Mouse (Mus musculus): Measurements from ENCODE around the gene Tmem143. TPM values are rescaled to one million over a fixed set of nuclear protein-coding genes. Genes with fewer than 3 reads are reported as not detected.

The Tmem143 gene
- 4.9 and 5.0 TPM in 2 replicates for polyA plus RNA-seq (2015; fragmentation: Nextera tagmentation; extraction: Ambion mirVana)

DNA sequence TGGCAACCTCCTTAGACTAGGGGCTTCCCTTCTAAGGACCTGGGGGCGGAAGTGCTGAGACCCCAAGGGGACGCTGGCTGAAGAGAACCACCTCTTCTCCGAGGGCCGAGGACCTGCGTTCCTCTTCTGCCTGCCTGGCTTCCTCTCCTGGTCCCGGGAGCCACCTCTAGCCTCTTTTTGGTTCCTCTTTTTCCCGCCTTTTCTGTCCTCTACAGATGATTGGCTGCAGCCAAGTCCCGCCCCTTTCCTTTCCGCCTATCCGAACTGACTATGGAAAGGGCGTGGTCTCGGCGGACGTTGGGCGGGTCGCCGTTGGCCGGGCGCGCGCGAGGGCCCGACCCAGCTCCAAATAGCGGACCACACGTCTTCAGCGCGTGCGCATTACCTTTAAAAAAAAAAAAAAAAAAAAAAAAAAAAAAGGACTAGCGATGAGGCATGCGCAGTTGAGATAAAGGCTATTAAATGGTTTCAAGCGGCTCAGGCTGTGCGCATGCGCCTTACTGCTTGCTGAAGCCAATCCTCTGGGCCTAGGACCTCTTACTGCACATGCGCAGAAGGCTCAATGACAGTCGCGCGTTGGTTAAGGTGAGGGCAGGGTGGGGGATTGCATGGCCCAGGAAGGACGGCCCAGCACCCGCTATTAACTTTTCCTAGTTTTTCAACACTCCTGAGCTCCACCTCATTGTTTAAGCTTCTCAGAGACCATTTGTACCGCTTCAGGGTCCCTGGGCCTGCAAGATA is at the start of gene Tmem143, which contains the start of gene Syngr4:
Gene Tmem143 (plus strand): TSS at position 425 of the 741 bp plus-strand sequence.
Gene Syngr4 (minus strand): TSS at position 198 of the 741 bp plus-strand sequence.
- Histone ChIP-seq H3K27ac (replicated peaks) (peak within 1 kb of the TSS; percentile 82), H3K9me3 (replicated peaks) (no peaks in the 10 kb centered on the region), H3K27me3 (no peaks in the 10 kb centered on the region), H3K36me3 (no peaks in the 10 kb centered on the region), H3K4me2 (replicated peaks) (peak within 1 kb of the TSS; percentile 89), H3K9ac (peak within 1 kb of the TSS; percentile 62), H3K4me1 (peaks cover 9% of the 10 kb centered on the region), H3K4me3 (replicated peaks) (peak within 1 kb of the TSS; percentile 56)
- under 1% methylated on average over 40 of the region's 40 CpGs for WGBS
- ATAC-seq (ENCODE audit: insufficient number of reproducible peaks, low FRiP score, low TSS enrichment, low read depth), result peak; percentile 89

DNA sequence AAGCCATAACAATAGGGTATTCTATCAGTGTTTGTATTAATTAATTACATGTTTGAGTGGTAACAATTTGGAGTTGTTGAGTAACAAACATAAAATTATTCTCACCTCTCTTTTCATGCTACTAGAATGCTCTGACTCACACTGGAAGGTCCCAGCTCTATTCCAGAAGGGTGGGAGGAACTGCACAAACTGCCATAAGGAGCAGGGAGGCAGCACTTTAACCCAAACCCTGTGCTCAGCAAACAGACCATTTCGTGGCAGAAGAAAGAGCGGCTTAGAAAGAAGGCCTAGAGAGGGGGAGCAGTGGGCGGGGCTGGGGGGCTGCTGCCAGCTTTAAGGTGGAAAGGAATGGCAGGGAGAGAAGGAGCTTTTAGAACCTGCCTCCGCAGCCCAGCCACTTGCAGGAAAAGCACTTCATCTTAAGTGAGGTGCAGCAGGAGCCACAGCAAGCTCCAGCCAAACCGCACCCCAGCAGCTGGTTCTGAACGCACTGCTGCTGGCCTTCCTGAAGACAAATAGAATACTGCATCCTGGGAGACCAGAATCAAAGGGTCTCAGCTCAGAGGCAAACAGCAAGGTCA is 48.2 kb upstream of the Tmem143 start:
- H3K4me2 ChIP-seq (replicated peaks), result no peak overlapping the region
- no peak overlapping the region for H3K27ac ChIP-seq (replicated peaks)
- H3K4me3 ChIP-seq (replicated peaks), result no peak overlapping the region
- no peak overlapping the region for H3K9ac ChIP-seq
- H3K9me3 ChIP-seq (replicated peaks), result no peaks in the 10 kb centered on the region
- H3K27me3 ChIP-seq, result no peaks in the 10 kb centered on the region; the same call in 1 of the 2 replicates
- no peaks in the 10 kb centered on the region for H3K36me3 ChIP-seq
- no peak for ATAC-seq (ENCODE audit: insufficient number of reproducible peaks, low FRiP score, low TSS enrichment, low read depth)
- 20% methylated on average over 6 of the region's 6 CpGs for whole genome bisulfite sequencing
- H3K4me1 ChIP-seq, result 0 out of 2 replicates have a peak, but pooled peaks cover 4% of the 10 kb centered on the region

DNA sequence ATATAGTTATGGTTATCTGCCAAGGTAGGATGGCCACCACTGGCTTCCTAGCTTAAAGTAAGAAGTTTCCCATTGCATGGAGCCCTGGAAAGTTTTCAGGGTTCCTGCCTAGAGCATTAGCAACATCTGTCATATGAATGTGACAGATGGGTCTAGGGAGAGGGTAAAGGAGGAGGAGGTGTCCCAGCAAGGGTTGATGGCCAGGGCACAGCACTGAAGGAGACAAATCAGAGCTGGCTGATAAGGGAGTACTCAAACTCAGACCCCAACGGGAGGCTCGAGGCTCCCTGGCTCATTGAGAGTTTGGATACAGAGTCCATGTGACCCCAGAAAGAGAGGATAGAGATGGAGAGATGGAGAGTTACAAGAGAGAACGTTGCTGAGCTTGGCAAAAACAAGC is 46.1 kb upstream of the Tmem143 start:
- 0 out of 2 replicates have a peak, but pooled peaks cover 4% of the 10 kb centered on the region for H3K4me1 ChIP-seq
- no peak overlapping the region for H3K4me3 ChIP-seq (replicated peaks)
- no peak overlapping the region for H3K9ac ChIP-seq
- 72% methylated on average over 3 of the region's 3 CpGs for WGBS
- H3K9me3 ChIP-seq (replicated peaks), result no peaks in the 10 kb centered on the region
- H3K36me3 ChIP-seq, result no peaks in the 10 kb centered on the region
- H3K27ac ChIP-seq (replicated peaks), result no peak overlapping the region
- no peak overlapping the region for H3K4me2 ChIP-seq (replicated peaks)
- ATAC-seq (ENCODE audit: insufficient number of reproducible peaks, low FRiP score, low TSS enrichment, low read depth), result no peak
- no peaks in the 10 kb centered on the region; the same call in 1 of the 2 replicates for H3K27me3 ChIP-seq

DNA sequence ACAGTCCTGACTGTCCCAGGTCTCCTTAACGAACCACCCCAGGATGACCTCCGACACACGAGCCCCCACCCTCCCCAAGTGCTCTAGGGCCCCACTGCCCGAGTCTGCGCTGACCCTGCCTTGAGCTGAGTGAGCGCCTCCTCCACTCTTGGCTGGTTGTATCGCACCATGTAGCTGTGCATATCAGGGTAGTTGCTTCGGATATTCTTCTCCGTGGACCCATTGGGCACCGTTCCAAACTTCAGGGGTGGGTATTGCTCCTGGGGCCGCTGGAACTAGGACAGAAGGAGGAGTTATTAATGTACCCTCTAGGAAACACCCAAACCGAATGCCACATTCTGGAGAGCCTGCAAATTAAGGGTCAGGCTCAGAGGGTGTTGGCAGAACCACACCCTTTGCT is 43.7 kb upstream of the Tmem143 start:
- 76% methylated on average over 12 of the region's 12 CpGs for WGBS
- Histone ChIP-seq H3K4me1 (peaks cover 20% of the 10 kb centered on the region), H3K4me2 (replicated peaks) (no peak overlapping the region), H3K36me3 (no peaks in the 10 kb centered on the region), H3K4me3 (replicated peaks) (no peak overlapping the region), H3K27ac (replicated peaks) (no peak overlapping the region), H3K9ac (no peak overlapping the region), H3K27me3 (peaks cover 18% of the 10 kb centered on the region), H3K9me3 (replicated peaks) (no peaks in the 10 kb centered on the region)
- ATAC-seq (ENCODE audit: insufficient number of reproducible peaks, low FRiP score, low TSS enrichment, low read depth), result no peak

DNA sequence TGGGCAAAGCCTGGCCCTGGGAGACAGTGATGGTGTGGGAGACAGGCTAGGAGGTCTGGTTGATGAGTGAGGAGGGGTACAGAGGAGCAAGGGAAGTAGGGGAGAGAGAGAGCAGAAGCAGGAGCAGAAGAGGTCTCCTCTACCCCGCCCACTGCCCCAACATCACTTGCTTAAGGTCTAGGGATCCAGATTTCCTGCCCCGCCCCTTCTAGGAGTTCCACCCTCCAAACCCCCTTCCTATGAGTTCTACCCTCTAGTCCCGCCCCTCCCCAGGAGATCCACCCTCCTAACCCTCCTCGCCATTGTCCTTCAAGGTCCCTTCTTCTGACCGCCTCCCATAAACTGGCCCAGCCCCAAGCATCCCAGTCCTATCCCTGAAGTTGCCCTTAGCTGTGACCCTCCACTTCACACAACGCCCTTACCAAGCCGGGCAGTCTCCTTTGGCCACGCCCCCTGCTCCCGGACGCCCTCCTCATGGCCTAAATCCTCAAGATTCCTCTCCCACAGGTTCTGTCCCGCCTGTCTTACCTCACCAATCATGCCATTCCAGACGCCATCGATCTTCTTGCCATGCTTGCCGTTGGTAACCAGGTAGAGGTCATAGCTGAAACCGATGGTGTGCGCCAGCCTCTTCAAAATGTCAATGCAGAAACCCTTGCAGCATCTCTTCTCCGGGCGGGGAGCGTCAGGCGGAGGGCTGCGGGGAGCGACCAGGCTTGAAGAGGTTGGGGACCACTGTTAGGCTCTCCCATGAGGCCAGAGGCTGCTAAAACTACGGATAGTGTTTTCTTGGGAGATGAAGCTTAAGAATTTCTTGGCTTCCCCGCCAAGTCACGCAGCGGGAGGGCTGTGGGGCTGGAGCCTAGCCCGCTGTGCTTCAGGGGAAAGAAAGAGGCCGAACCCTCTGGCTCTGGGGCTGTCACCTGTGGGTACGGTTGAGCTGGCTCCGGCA is 39.5 kb upstream of the Tmem143 start:
- Histone ChIP-seq H3K27ac (replicated peaks) (no peak overlapping the region), H3K4me3 (replicated peaks) (peak overlapping the region; percentile 44), H3K9me3 (replicated peaks) (no peaks in the 10 kb centered on the region), H3K4me2 (replicated peaks) (peak overlapping the region; percentile 70), H3K4me1 (peaks cover 18% of the 10 kb centered on the region), H3K9ac (0 out of 2 replicates have a peak overlapping the region, but pooled peaks have one; percentile 15), H3K36me3 (no peaks in the 10 kb centered on the region), H3K27me3 (peaks cover 26% of the 10 kb centered on the region)
- WGBS, result 3% methylated on average over 28 of the region's 30 CpGs
- ATAC-seq (ENCODE audit: insufficient number of reproducible peaks, low FRiP score, low TSS enrichment, low read depth), result 0 out of 2 replicates have a peak, but pooled peaks have one; percentile 8

DNA sequence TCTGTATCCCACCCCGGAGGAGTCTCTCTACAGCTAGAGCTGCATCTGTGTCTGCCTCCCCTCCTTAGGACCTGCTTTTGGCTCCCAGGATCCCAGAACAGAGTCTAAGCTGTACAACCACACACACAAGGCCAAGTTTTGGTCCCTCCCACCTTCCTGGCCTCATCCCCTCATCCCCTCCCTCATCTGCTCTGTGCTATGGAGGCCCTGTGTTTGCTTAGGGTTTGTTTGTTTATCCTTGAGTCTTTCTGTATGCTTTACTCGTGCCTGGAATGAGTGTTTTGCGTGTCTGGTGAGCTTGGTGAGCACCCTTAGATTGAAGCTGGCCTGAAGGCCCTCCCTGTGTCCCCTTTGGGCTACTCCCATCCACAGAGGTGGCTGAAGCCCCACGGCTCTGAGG is 37.7 kb upstream of the Tmem143 start:
- Histone ChIP-seq H3K36me3 (no peaks in the 10 kb centered on the region), H3K4me3 (replicated peaks) (no peak overlapping the region), H3K9me3 (replicated peaks) (no peaks in the 10 kb centered on the region), H3K9ac (no peak overlapping the region), H3K4me2 (replicated peaks) (no peak overlapping the region), H3K4me1 (peaks cover 18% of the 10 kb centered on the region), H3K27me3 (peaks cover 26% of the 10 kb centered on the region), H3K27ac (replicated peaks) (no peak overlapping the region)
- ATAC-seq (ENCODE audit: insufficient number of reproducible peaks, low FRiP score, low TSS enrichment, low read depth), result 0 out of 2 replicates have a peak, but pooled peaks have one; percentile 36
- 56% methylated on average over 4 of the region's 4 CpGs for WGBS

DNA sequence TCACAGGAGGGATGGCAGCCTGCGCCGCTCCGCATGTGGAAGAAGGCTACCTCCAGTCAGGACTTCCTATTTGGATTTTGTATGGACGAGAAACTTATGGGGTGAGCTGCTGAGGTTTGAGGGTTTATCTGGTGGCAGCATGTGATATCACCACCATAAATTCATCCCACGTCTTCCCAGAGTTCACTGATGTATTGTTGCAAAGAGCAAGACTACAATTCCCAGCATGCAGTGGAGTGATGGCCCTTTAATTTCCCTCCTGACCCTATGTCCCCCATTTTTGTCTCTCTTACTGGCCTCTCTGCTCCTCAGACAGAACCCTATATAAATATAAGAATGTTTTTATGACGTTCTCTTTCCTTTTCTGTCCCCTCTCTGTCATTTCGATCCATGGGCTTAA is 33.9 kb upstream of the Tmem143 start:
- Histone ChIP-seq H3K9me3 (replicated peaks) (no peaks in the 10 kb centered on the region), H3K9ac (no peak overlapping the region), H3K27me3 (peaks cover 11% of the 10 kb centered on the region; the same call in 1 of the 2 replicates), H3K4me1 (peaks cover 20% of the 10 kb centered on the region), H3K4me2 (replicated peaks) (no peak overlapping the region), H3K4me3 (replicated peaks) (no peak overlapping the region), H3K36me3 (no peaks in the 10 kb centered on the region), H3K27ac (replicated peaks) (no peak overlapping the region)
- ATAC-seq (ENCODE audit: insufficient number of reproducible peaks, low FRiP score, low TSS enrichment, low read depth), result no peak
- 85% methylated on average over 7 of the region's 7 CpGs for WGBS

DNA sequence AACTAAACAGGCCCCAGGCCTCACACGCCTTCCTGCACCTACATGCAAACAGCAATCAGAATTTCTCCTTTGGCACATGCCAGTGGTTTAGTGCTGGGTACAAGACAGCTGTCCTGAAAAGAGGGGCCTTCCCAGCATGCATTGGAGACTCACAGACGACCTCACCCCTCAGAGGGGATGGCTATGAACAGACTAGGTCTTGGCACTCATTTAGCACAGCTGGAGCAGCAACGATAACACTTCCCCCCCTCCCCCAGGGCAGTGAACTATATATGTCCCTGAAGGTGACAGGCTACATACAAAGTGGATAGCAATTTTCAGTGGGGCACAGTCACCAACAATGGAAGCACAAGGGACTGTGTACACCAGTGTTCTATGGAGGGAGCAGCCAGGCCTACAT is 32.3 kb upstream of the Tmem143 start:
- Histone ChIP-seq H3K4me2 (replicated peaks) (no peak overlapping the region), H3K4me1 (peaks cover 31% of the 10 kb centered on the region), H3K27ac (replicated peaks) (no peak overlapping the region), H3K9ac (no peak overlapping the region), H3K4me3 (replicated peaks) (no peak overlapping the region), H3K9me3 (replicated peaks) (no peaks in the 10 kb centered on the region), H3K27me3 (peaks cover 14% of the 10 kb centered on the region), H3K36me3 (no peaks in the 10 kb centered on the region)
- 44% methylated on average over 3 of the region's 3 CpGs for WGBS
- no peak for ATAC-seq (ENCODE audit: insufficient number of reproducible peaks, low FRiP score, low TSS enrichment, low read depth)

DNA sequence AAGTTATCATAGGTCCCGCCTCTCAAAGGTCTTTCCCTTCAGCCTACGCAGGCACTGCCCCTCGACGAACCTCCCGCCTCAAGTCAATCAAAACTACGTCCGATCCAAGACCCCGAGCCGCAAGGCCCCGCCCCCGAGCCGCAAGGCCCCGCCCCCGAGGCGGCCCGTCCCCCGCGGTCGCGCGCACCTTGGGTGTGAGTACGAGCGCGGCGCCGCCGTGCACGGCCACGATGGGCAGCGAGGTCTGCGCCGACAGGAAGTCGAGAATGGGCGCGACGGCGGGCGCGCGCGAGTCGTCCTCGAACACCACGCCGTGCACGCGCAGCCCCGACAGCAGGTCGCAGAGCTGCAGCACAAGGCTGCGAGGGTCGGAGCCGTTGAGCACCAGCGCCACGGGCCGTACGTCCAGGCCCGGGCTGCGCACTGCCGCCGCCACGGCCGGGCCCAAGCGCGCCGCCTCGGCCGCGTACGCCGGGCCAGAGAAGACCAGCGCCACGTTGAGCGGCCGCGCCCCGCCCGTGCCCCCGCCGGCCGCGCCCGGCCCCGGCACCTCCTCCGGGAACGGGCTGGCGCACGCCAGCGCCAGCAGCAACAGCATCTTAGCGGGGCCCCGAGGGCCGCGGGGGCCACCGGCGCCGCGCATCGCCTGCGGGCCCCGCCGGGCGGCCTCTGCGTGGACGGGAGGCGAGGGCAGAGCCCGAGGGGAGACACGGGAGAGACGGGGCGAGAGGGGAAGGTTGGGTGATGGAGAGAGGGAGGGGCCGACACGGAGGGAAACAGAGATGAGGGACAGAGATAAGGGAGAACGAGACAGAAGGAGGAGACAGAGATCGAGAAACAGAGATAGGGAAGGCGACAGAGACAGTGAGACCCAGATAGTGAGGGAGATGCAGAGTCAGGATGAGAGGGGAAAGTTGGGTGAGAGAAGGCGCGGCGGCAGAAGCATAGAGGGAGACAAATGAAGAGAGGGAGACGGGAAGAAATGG is 30.5 kb upstream of the Tmem143 start:
- Histone ChIP-seq H3K36me3 (no peaks in the 10 kb centered on the region), H3K4me3 (replicated peaks) (peak overlapping the region; percentile 68), H3K4me2 (replicated peaks) (peak overlapping the region; percentile 86), H3K9me3 (replicated peaks) (no peaks in the 10 kb centered on the region), H3K4me1 (peaks cover 47% of the 10 kb centered on the region), H3K27ac (replicated peaks) (peak overlapping the region; percentile 81), H3K27me3 (peaks cover 23% of the 10 kb centered on the region), H3K9ac (peak overlapping the region; percentile 75)
- peak; percentile 81 for ATAC-seq (ENCODE audit: insufficient number of reproducible peaks, low FRiP score, low TSS enrichment, low read depth)
- under 1% methylated on average over 108 of the region's 117 CpGs for WGBS

DNA sequence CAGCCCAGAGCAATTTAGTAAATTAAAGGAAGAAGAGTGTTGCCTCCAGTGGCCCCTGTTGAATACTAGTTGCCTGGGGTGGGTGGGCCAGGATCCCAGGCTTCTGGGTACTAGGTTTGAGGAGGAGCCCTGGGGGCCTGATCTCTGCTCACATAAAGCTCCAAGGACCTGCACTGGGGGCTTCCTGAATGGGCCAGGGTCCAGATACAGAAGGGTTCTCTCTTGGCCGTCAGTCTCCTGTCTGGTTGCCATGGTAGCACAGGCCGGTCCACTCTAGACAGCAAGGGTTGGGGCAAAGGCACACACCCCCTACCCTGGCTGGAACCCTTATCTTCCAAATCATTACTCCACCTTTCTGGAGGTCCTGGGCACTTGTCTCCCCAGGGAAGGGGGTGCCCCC is 28.9 kb upstream of the Tmem143 start:
- Histone ChIP-seq H3K9ac (no peak overlapping the region), H3K27me3 (peaks cover 28% of the 10 kb centered on the region), H3K4me2 (replicated peaks) (no peak overlapping the region; the same call in 1 of the 2 replicates)

More for the DNA sequence above, 28.9 kb upstream of the Tmem143 start:
- no peaks in the 10 kb centered on the region for H3K9me3 ChIP-seq (replicated peaks)
- WGBS, result 37% methylated on average over 2 of the region's 2 CpGs
- H3K27ac ChIP-seq (replicated peaks), result no peak overlapping the region
- peaks cover 47% of the 10 kb centered on the region for H3K4me1 ChIP-seq
- no peak overlapping the region for H3K4me3 ChIP-seq (replicated peaks)
- no peaks in the 10 kb centered on the region for H3K36me3 ChIP-seq
- no peak for ATAC-seq (ENCODE audit: insufficient number of reproducible peaks, low FRiP score, low TSS enrichment, low read depth)

Measured in embryonic facial prominence, embryonic 15.5 days (tissue).